Mouse (Mus musculus): ENCODE results near the gene Ampd1. TPM values are rescaled to one million over a fixed set of nuclear protein-coding genes. Genes with fewer than 3 reads are reported as not detected.
A peak's percentile ranks its signal among the peaks of the same experiment; 100 is the strongest.

Ampd1 gene
- polyA plus RNA-seq, 1 experiment from 2014 or later, result 0.08 TPM

- DNase-seq (ENCODE audit: low spot score), result no peak
- Histone ChIP-seq H3K27me3 (ENCODE audit: insufficient read depth, poor library complexity, severe bottlenecking) (no peaks in the 10 kb centered on the region), H3K4me1 (replicated peaks) (peaks cover 8% of the 10 kb centered on the region), H3K27ac (no peak overlapping the region), H3K36me3 (no peaks in the 10 kb centered on the region), H3K9me3 (no peaks in the 10 kb centered on the region), H3K4me3 (no peak overlapping the region)
- WGBS, result 75% methylated on average over 2 of the region's 2 CpGs
Measured at GRCm38 (mm10) chr3:103145336-103145735, 71.5 kb downstream of the Ampd1 start.

- whole genome bisulfite sequencing, result 77% methylated on average over 4 of the region's 4 CpGs
Measured at GRCm38 (mm10) chr3:103145791-103146190, 72.0 kb downstream of the Ampd1 start.

GRCm38 (mm10) chr3:103146330-103147166 is 72.7 kb downstream of the Ampd1 start:
- Histone ChIP-seq H3K27me3 (ENCODE audit: insufficient read depth, poor library complexity, severe bottlenecking) (no peaks in the 10 kb centered on the region), H3K4me1 (replicated peaks) (peaks cover 8% of the 10 kb centered on the region), H3K36me3 (no peaks in the 10 kb centered on the region), H3K27ac (peak overlapping the region; percentile 8; the same call in 1 of the 2 replicates), H3K9me3 (no peaks in the 10 kb centered on the region), H3K4me3 (no peak overlapping the region)
- DNase-seq (ENCODE audit: low spot score), result no peak
- 67% methylated on average over 23 of the region's 23 CpGs for WGBS

More at GRCm38 (mm10) chr3:103145791-103146190, 72.0 kb downstream of the Ampd1 start:
- H3K27ac ChIP-seq, result no peak overlapping the region
- no peaks in the 10 kb centered on the region for H3K36me3 ChIP-seq
- no peak overlapping the region for H3K4me3 ChIP-seq
- no peak for DNase-seq (ENCODE audit: low spot score)
- peaks cover 8% of the 10 kb centered on the region for H3K4me1 ChIP-seq (replicated peaks)
- no peaks in the 10 kb centered on the region for H3K27me3 ChIP-seq (ENCODE audit: insufficient read depth, poor library complexity, severe bottlenecking)
- no peaks in the 10 kb centered on the region for H3K9me3 ChIP-seq

GRCm38 (mm10) chr3:103147775-103148174 is 74.0 kb downstream of the Ampd1 start:
- 85% methylated on average over 4 of the region's 4 CpGs for WGBS
- Histone ChIP-seq H3K4me3 (no peak overlapping the region), H3K27me3 (ENCODE audit: insufficient read depth, poor library complexity, severe bottlenecking) (no peaks in the 10 kb centered on the region), H3K36me3 (no peaks in the 10 kb centered on the region), H3K27ac (no peak overlapping the region), H3K4me1 (replicated peaks) (peaks cover 8% of the 10 kb centered on the region), H3K9me3 (no peaks in the 10 kb centered on the region)
- no peak for DNase-seq (ENCODE audit: low spot score)

GRCm38 (mm10) chr3:103148941-103149340 is 75.1 kb downstream of the Ampd1 start:
- no peak for DNase-seq (ENCODE audit: low spot score)
- WGBS, result 83% methylated on average over 10 of the region's 10 CpGs
- H3K27ac ChIP-seq, result no peak overlapping the region
- no peak overlapping the region for H3K4me3 ChIP-seq
- H3K4me1 ChIP-seq (replicated peaks), result peaks cover 8% of the 10 kb centered on the region
- H3K27me3 ChIP-seq (ENCODE audit: insufficient read depth, poor library complexity, severe bottlenecking), result no peaks in the 10 kb centered on the region
- H3K36me3 ChIP-seq, result 0 out of 2 replicates have a peak, but pooled peaks cover 3% of the 10 kb centered on the region
- no peaks in the 10 kb centered on the region for H3K9me3 ChIP-seq

Other genes starting within 250 kb of the Ampd1 start
- not detected in 2 replicates for gene Sycp1, start 137.9 kb upstream of the Ampd1 start, polyA plus RNA-seq (2016; fragmentation: Nextera tagmentation; extraction: Ambion mirVana)
- gene Nr1h5, start 109.9 kb upstream of the Ampd1 start, polyA plus RNA-seq (2016; fragmentation: Nextera tagmentation; extraction: Ambion mirVana), result not detected in 2 replicates
- gene Sike1, start 78.3 kb upstream of the Ampd1 start, polyA plus RNA-seq (2016; fragmentation: Nextera tagmentation; extraction: Ambion mirVana), result 72.2 and 77.5 TPM in 2 replicates
- gene Csde1, start 53.6 kb upstream of the Ampd1 start, polyA plus RNA-seq (2016; fragmentation: Nextera tagmentation; extraction: Ambion mirVana), result 362 and 433 TPM in 2 replicates
- gene Nras, start 15.7 kb upstream of the Ampd1 start, polyA plus RNA-seq (2016; fragmentation: Nextera tagmentation; extraction: Ambion mirVana), result 143 and 159 TPM in 2 replicates
- gene Dennd2c, start 28.6 kb downstream of the Ampd1 start, polyA plus RNA-seq (2016; fragmentation: Nextera tagmentation; extraction: Ambion mirVana), result 1.7 and 2.3 TPM in 2 replicates
- 215 and 226 TPM in 2 replicates for gene Bcas2, start 97.6 kb downstream of the Ampd1 start, polyA plus RNA-seq (2016; fragmentation: Nextera tagmentation; extraction: Ambion mirVana)
- 26.2 and 29.4 TPM in 2 replicates for gene Trim33, start 205.3 kb downstream of the Ampd1 start, polyA plus RNA-seq (2016; fragmentation: Nextera tagmentation; extraction: Ambion mirVana)